ENCODE assay signal across 25 mouse cellular contexts in the genomic region with DNA sequence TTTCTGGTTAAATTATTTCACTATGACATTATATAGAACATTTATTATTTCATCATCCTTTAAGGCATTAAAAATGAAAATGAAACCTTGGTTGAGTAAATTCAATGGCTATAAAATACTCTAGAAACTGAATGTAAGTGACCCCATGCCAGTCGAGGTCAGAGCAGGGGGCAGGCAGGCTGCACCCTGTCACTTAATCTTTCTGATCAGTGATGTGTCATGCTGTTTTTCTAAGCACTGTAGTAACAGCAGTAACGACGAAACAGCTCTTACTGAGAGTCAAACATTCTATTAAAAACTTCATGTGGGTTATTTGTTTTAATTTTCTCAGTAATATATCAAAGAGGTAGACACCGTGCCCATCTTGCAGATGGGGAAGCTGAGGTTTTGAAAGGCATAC.
"Had no signal": no experiment of that assay in that cellular context is flagged by ENCODE, and none has a peak within 500 bp of the region (broad histone marks: within the 10 kb centered on the region; RNA-seq: fewer than 3 reads in every experiment).

No protein-coding gene starts in this region.

- H3K36me3 ChIP-seq: hindbrain, embryonic 10.5 days; hindbrain, embryonic 12.5 days; intestine, embryonic 15.5 days; liver, embryonic 13.5 days; liver, embryonic 15.5 days had no signal

- H3K9ac ChIP-seq: hindbrain, embryonic 12.5 days; hindbrain, embryonic 14.5 days; intestine, embryonic 15.5 days; limb, embryonic 12.5 days; liver, embryonic 13.5 days; liver, embryonic 15.5 days had no signal

- H3K9me3 ChIP-seq: hindbrain, embryonic 10.5 days; hindbrain, embryonic 12.5 days; intestine, embryonic 15.5 days; limb, embryonic 10.5 days; limb, embryonic 12.5 days; liver, embryonic 13.5 days; liver, embryonic 15.5 days had no signal

- H3K4me3 ChIP-seq: hindbrain, embryonic 10.5 days; hindbrain, embryonic 12.5 days; intestine, embryonic 15.5 days; layer of hippocampus, adult 2 months; left cerebral cortex, adult 2 months; limb, embryonic 10.5 days; limb, embryonic 12.5 days; liver, embryonic 13.5 days; liver, embryonic 15.5 days had no signal

- DNase-seq: gastrocnemius, postnatal 10 days; gastrocnemius, postnatal 25 days; heart, adult 18-20 months; heart, postnatal 10 days; heart, postnatal 36 days; kidney, adult 18-20 months; kidney, adult 8-10 months; kidney, postnatal 10 days; kidney, postnatal 25 days; kidney, postnatal 4 days; liver; liver, embryonic 13.5 days had no signal

- H3K4me2 ChIP-seq: hindbrain, embryonic 12.5 days; hindbrain, embryonic 14.5 days; intestine, embryonic 15.5 days; limb, embryonic 12.5 days; liver, embryonic 11.5 days; liver, embryonic 13.5 days; liver, embryonic 15.5 days had no signal

- H3K27me3 ChIP-seq: hindbrain, embryonic 12.5 days; intestine, embryonic 15.5 days; limb, embryonic 12.5 days; liver, embryonic 13.5 days; liver, embryonic 15.5 days had no signal

- ATAC-seq: hindbrain, embryonic 16.5 days; inflammation-experienced regulatory T-cells, adult 6 months; intestine, embryonic 15.5 days; intestine, postnatal 0 days had no signal

- H3K27ac ChIP-seq: hindbrain, embryonic 10.5 days; hindbrain, embryonic 12.5 days; hindbrain, embryonic 14.5 days; intestine, embryonic 15.5 days; layer of hippocampus, adult 2 months; left cerebral cortex, adult 2 months; limb, embryonic 12.5 days; liver, embryonic 13.5 days; liver, embryonic 15.5 days had no signal
